Mouse (Mus musculus) liver, embryonic 16.5 days (tissue): ENCODE measurements around the gene Elf2. TPM values are rescaled to one million over a fixed set of nuclear protein-coding genes. Genes with fewer than 3 reads are reported as not detected.
"Not testable (repeated sequence)": the region's sequence is repeated elsewhere in the genome, so short reads cannot be mapped to it uniquely, and the experiment has no call there.

Source experiments
- ATAC-seq: fragments of 200-750 bp; cut with Nextera tagmentation; 2 replicates; pipeline ENCODE4 v1.8.0; 2017; ENCODE audit warnings: low read depth, mild to moderate bottlenecking, moderate number of reproducible peaks, moderate library complexity
- H3K27ac ChIP-seq: fragments of 300-500 bp; sonication (generic); 2 replicates; pipeline ENCODE4 v1.5.1; 2014; ENCODE audit warnings: mild to moderate bottlenecking, low read length
- H3K27me3 ChIP-seq: fragments of 300-500 bp; sonication (generic); 2 replicates; pipeline ENCODE4 v1.6.1; 2014; ENCODE audit warnings: low read depth, low read length, mixed read lengths; ENCODE audit not compliant: control insufficient read depth, insufficient read depth
- H3K36me3 ChIP-seq: fragments of 300-500 bp; sonication (generic); 2 replicates; pipeline ENCODE4 v1.6.1; 2014; ENCODE audit warnings: mild to moderate bottlenecking; ENCODE audit not compliant: control insufficient read depth, insufficient read depth
- H3K4me1 ChIP-seq: fragments of 300-500 bp; sonication (generic); 2 replicates; pipeline ENCODE4 v1.6.1; 2014; ENCODE audit warnings: low read depth, low read length, mixed read lengths; ENCODE audit not compliant: control insufficient read depth
- H3K4me2 ChIP-seq: fragments of 300-500 bp; sonication (generic); 2 replicates; pipeline ENCODE4 v1.6.1; 2014; ENCODE audit warnings: low read depth, low read length, mixed read lengths
- H3K4me3 ChIP-seq: fragments of 300-500 bp; sonication (generic); 2 replicates; pipeline ENCODE4 v1.5.1; 2014; ENCODE audit warnings: low read depth, mild to moderate bottlenecking, low read length
- H3K9ac ChIP-seq: fragments of 300-500 bp; sonication (generic); 2 replicates; pipeline ENCODE4 v1.6.1; 2014; ENCODE audit warnings: low read depth, low read length
- H3K9me3 ChIP-seq: fragments of 300-500 bp; sonication (generic); replicated peaks from 2 replicates; pipeline ENCODE4 v1.6.1; 2016; ENCODE audit warnings: low read length; ENCODE audit not compliant: control insufficient read depth
- WGBS: fragments of 180-500 bp; shearing (Covaris S2); extraction: QIAGEN DNeasy Blood & Tissue Kit; methylation state at CpG from one replicate; pipeline ENCODE4 v1.1.7; 2014; ENCODE audit not compliant: insufficient replicate concordance; 5-methylcytosine and 5-hydroxymethylcytosine counted together
- polyA plus RNA-seq: library from polyadenylated mRNA; unstranded; fragments of >200 nt; fragmentation: Nextera tagmentation; extraction: Ambion mirVana; gene quantifications from 2 replicates; pipeline ENCODE4 v1.2.1, GENCODE M21; 2015

Elf2 gene
- polyA plus RNA-seq, 1 experiment from 2014 or later = 19.0 TPM

DNA sequence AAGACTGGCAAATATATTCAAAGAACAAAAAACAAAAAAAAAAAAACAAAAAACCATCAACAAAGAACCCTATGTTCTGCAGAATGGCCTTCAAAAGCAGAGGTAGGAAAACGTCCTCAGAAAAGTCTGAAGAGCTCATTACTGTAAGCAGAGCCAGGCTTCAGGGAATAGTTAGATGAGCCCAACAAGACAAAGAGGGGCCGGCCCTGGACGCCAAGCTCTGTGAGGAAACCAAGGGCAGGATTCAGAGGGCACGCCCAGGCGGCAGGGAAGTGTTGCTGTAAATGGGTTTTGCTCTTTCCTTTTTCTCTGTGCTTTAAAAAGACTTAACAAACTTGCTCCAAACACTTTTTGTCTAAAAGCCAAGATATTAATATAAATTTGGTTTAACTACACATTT lies 12.6 kb downstream of the Elf2 start:
- Histone ChIP-seq H3K4me3 (no peak overlapping the region), H3K27me3 (no peaks in the 10 kb centered on the region), H3K9me3 (no peaks in the 10 kb centered on the region), H3K9ac (no peak overlapping the region), H3K4me2 (no peak overlapping the region), H3K36me3 (peaks cover 12% of the 10 kb centered on the region), H3K27ac (no peak overlapping the region), H3K4me1 (peaks cover 4% of the 10 kb centered on the region)
- no peak for ATAC-seq
- WGBS = 75% methylated on average over 5 of the region's 5 CpGs

GRCm38 (mm10) chr3:51327429-51327797 lies 13.1 kb downstream of the Elf2 start:
- Histone ChIP-seq H3K4me3 (no peak overlapping the region), H3K27ac (no peak overlapping the region), H3K4me2 (no peak overlapping the region), H3K9ac (no peak overlapping the region), H3K4me1 (peaks cover 4% of the 10 kb centered on the region), H3K27me3 (no peaks in the 10 kb centered on the region), H3K36me3 (peaks cover 15% of the 10 kb centered on the region), H3K9me3 (no peaks in the 10 kb centered on the region)
- ATAC-seq = no peak
- WGBS = 90% methylated on average over 5 of the region's 5 CpGs

DNA sequence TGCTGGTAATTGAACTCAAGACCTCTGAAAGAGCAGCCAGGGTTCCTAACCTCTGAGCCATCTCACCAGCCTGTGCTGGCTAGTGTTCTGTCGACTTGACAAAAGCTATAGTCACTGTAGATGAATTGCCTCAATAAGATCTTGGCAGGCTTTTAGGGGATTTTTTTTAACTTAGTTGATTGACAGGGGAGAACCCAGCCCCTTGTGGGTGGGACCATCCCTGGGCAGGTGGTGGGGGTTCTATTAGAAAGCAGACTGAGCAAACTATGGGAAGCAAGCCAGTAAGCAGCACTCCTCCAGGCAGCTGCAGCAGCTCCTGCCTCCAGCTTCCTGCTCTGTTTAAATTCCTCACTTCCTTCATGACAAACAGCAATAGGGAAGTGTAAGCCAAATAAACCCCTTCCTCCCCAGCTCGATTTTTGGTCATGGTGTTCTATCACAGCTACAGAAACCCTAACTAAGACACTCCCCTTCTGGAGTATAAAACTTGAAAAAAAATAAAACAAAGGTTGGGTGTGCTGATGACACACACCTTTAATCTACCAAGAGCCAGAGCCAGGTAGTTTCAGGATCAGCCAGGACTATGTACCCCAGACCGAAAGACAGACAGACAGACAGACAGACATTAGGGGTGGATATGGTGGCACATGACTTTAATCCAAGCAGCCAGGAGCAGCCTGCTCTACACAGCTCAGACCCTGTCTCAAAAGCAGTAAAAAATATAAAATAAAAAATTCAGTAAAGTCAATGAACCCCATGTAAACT lies 13.6 kb downstream of the Elf2 start:
- no peaks in the 10 kb centered on the region for H3K27me3 ChIP-seq
- H3K9me3 ChIP-seq = no peaks in the 10 kb centered on the region
- peak; percentile 35; the same call in 1 of the 2 replicates for ATAC-seq
- H3K27ac ChIP-seq = no peak overlapping the region
- no peak overlapping the region for H3K4me3 ChIP-seq
- WGBS = 60% methylated on average over 3 of the region's 3 CpGs
- H3K9ac ChIP-seq = no peak overlapping the region
- H3K4me2 ChIP-seq = no peak overlapping the region
- peaks cover 4% of the 10 kb centered on the region for H3K4me1 ChIP-seq
- H3K36me3 ChIP-seq = peaks cover 18% of the 10 kb centered on the region

DNA sequence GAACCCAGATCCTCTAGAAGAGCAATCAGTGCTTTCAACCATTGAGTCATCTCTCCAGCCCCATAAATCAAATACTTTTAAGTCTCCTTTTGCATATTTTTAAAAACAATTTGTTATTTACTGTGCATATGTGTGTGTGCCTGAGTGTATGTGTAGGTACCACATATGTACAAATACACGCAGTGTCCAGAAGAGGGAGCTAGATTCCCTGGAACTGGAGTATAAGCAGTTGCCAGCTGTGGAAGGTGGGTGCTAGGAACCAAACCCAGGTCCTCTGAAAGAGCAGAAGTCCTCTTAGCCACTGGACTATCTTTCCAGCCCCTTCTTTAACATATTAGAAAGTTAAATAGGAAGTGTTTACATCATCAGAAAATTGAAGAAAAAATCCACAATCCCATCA lies 15.0 kb downstream of the Elf2 start:
- Histone ChIP-seq H3K27me3 (no peaks in the 10 kb centered on the region), H3K9me3 (no peaks in the 10 kb centered on the region), H3K4me2 (no peak overlapping the region), H3K4me3 (no peak overlapping the region), H3K4me1 (peaks cover 4% of the 10 kb centered on the region), H3K36me3 (peaks cover 18% of the 10 kb centered on the region), H3K27ac (no peak overlapping the region), H3K9ac (no peak overlapping the region)
- WGBS = 68% methylated on average over 1 of the region's 1 CpGs
- ATAC-seq = no peak

DNA sequence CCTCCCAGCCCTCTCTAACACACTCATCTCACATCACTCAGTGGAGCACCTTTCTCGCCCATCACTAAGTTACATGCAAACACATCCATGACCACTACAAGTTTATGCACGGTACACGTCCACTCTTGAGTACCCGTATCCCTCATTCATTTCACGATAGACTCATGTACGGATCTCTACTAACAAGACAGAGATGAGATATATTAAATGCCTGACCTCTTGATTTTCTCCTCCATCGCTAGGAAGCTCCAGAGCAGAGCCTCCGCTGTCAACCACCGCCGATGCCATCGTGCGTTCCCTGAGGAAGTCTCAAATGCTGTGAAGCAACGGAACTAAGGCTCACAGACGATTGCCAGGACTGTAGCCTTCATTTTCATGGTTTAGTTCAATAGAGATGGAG lies 17.5 kb downstream of the Elf2 start:
- Histone ChIP-seq H3K4me1 (no peaks in the 10 kb centered on the region), H3K36me3 (peaks cover 28% of the 10 kb centered on the region), H3K4me2 (no peak overlapping the region), H3K4me3 (no peak overlapping the region), H3K27me3 (no peaks in the 10 kb centered on the region), H3K9ac (no peak overlapping the region), H3K27ac (no peak overlapping the region), H3K9me3 (no peaks in the 10 kb centered on the region)
- ATAC-seq = no peak
- 90% methylated on average over 14 of the region's 14 CpGs for WGBS

DNA sequence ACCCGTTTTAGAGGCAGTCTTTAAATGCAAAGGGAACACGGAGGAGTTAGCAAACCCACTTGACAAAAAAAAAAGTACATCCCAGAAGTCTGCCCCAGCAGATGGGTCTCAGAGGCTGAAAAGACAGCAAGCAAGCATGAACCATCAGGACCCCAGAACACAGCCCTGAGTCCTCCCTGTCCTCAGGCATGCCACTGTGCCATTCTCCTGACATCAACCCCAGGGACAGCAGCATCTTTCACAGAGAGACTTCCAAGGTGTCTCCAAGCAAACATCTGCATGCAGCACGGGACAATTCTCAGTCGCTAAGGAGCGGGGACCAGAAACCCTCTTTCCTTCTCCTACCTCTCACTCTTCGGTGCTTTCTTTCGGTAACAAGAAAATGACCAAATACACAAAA lies 18.1 kb downstream of the Elf2 start:
- no peak overlapping the region for H3K4me3 ChIP-seq
- H3K4me2 ChIP-seq = no peak overlapping the region
- no peaks in the 10 kb centered on the region for H3K9me3 ChIP-seq
- no peaks in the 10 kb centered on the region for H3K27me3 ChIP-seq
- WGBS = 89% methylated on average over 7 of the region's 7 CpGs
- peaks cover 30% of the 10 kb centered on the region for H3K36me3 ChIP-seq
- H3K27ac ChIP-seq = no peak overlapping the region
- no peaks in the 10 kb centered on the region for H3K4me1 ChIP-seq
- ATAC-seq = no peak
- no peak overlapping the region for H3K9ac ChIP-seq

DNA sequence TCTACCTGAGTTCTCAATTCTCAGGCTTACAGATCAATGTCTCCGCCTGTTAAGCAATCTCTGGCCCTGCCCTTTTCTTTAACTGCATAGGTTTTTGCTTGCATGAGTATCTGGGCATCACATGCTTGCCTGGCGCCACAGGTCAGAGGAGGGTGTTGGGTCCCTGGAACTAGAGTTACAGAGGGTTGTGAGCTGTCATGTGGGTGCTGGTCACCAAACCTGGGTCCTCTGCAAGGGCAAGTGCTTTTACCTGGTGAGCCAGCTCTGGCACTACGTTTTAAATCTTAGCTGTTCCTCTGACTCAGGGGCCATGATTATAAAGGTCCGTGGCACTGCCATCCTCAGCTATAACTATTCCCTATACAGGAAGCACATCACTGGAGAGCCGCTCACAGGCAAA lies 19.3 kb downstream of the Elf2 start:
- WGBS = 79% methylated on average over 5 of the region's 5 CpGs
- Histone ChIP-seq H3K27ac (no peak overlapping the region), H3K4me2 (no peak overlapping the region), H3K9ac (no peak overlapping the region), H3K4me1 (no peaks in the 10 kb centered on the region), H3K36me3 (peaks cover 30% of the 10 kb centered on the region), H3K9me3 (no peaks in the 10 kb centered on the region), H3K27me3 (no peaks in the 10 kb centered on the region), H3K4me3 (no peak overlapping the region)
- ATAC-seq = no peak

DNA sequence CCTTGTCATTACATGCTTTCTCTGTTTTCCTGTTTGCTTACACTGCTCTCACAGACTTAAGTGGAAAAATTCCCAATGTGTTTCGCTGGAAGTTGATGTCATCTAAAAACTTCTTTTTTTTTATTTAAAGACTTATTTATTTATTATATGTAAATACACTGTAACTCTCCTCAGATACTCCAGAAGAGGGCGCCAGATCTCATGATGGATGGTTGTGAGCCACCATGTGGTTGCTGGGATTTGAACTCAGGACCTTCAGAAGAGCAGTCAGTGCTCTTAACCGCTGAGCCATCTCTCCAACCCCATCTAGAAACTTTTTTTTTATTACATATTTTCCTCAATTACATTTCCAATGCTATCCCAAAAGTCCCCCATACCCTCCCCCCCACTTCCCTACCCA lies 22.4 kb downstream of the Elf2 start:
- not testable (repeated sequence) for H3K4me2 ChIP-seq, H3K9me3 ChIP-seq, ATAC-seq, H3K27me3 ChIP-seq, H3K4me3 ChIP-seq, H3K27ac ChIP-seq, H3K4me1 ChIP-seq, H3K9ac ChIP-seq
- H3K36me3 ChIP-seq = peaks cover 20% of the 10 kb centered on the region
- WGBS = 77% methylated on average over 3 of the region's 3 CpGs

- H3K9me3 ChIP-seq = no peaks in the 10 kb centered on the region
- H3K4me3 ChIP-seq = no peak overlapping the region
- ATAC-seq = no peak
- no peak overlapping the region for H3K27ac ChIP-seq
- H3K4me1 ChIP-seq = no peaks in the 10 kb centered on the region
- H3K36me3 ChIP-seq = peaks cover 12% of the 10 kb centered on the region
- 75% methylated on average over 10 of the region's 10 CpGs for WGBS
- H3K4me2 ChIP-seq = no peak overlapping the region
- no peak overlapping the region for H3K9ac ChIP-seq
- no peaks in the 10 kb centered on the region for H3K27me3 ChIP-seq
Measured at GRCm38 (mm10) chr3:51316876-51317275, 23.6 kb downstream of the Elf2 start.
